Mouse (Mus musculus): ENCODE measurements around the gene Fcna.

The Fcna gene

GRCm38 (mm10) chr2:25578796-25579736 is 48.8 kb downstream of the Fcna start:
- DNase-seq (ENCODE audit: low read depth in 1 of 2, low spot score in 2 of 2): no peak

- DNase-seq (ENCODE audit: low read depth in 1 of 2, low spot score in 2 of 2): no peak
Measured at GRCm38 (mm10) chr2:25577951-25578795, 49.7 kb downstream of the Fcna start.

GRCm38 (mm10) chr2:25576965-25577891 is 50.6 kb downstream of the Fcna start:
- no peak for DNase-seq (ENCODE audit: low read depth in 1 of 2, low spot score in 2 of 2)

- no peak for DNase-seq (ENCODE audit: low read depth in 1 of 2, low spot score in 2 of 2)
Measured at GRCm38 (mm10) chr2:25576028-25576850, 51.6 kb downstream of the Fcna start.

- no peak for DNase-seq (ENCODE audit: low read depth in 1 of 2, low spot score in 2 of 2)
Measured at GRCm38 (mm10) chr2:25575432-25576027, 52.3 kb downstream of the Fcna start.
